Mouse (Mus musculus): ENCODE data around the gene Pate2.

- no peak for TF ChIP-seq CTCF (IDR thresholded peaks at IDR 0.05; ENCODE audit: low read depth)
- TF ChIP-seq EP300 (IDR thresholded peaks at IDR 0.05; ENCODE audit: low read depth) = no peak
These were observed 40.3 kb upstream of the Pate2 start for GRCm38 (mm10) chr9:35529796-35530195.

Data from heart, postnatal 0 days (tissue).